Mouse (Mus musculus): ENCODE data around the gene Gli1. TPM values are rescaled to one million over a fixed set of nuclear protein-coding genes. Genes with fewer than 3 reads are reported as not detected.

The Gli1 gene
- polyA plus RNA-seq, 1 experiment from 2014 or later: 0.04 TPM

GRCm38 (mm10) chr10:127335271-127335670 is 6.5 kb downstream of the Gli1 start:
- Histone ChIP-seq H3K4me1 (ENCODE audit: insufficient read depth) (peaks cover 6% of the 10 kb centered on the region), H3K4me3 (ENCODE audit: low read depth, low read length) (no peak overlapping the region), H3K9ac (replicated peaks) (no peak overlapping the region), H3K9me3 (ENCODE audit: low read length) (no peaks in the 10 kb centered on the region), H3K4me2 (ENCODE audit: low read depth, low read length) (no peak overlapping the region), H3K36me3 (replicated peaks; ENCODE audit: insufficient read depth, low read length) (no peaks in the 10 kb centered on the region), H3K27ac (ENCODE audit: low read depth) (no peak overlapping the region), H3K27me3 (ENCODE audit: insufficient read depth, low read length) (peaks cover 24% of the 10 kb centered on the region)
- WGBS (ENCODE audit: insufficient replicate concordance): 45% methylated on average over 1 of the region's 1 CpGs
- DNase-seq: no peak
- ATAC-seq: no peak
- TF ChIP-seq CTCF (IDR thresholded peaks at IDR 0.05; ENCODE audit: low read depth) (no peak), EP300 (IDR thresholded peaks at IDR 0.05; ENCODE audit: low read depth) (no peak)

GRCm38 (mm10) chr10:127333152-127333551 is 8.6 kb downstream of the Gli1 start:
- H3K9ac ChIP-seq (replicated peaks): no peak overlapping the region
- H3K4me2 ChIP-seq (ENCODE audit: low read depth, low read length): no peak overlapping the region
- H3K4me3 ChIP-seq (ENCODE audit: low read depth, low read length): no peak overlapping the region
- DNase-seq: peak; percentile 17
- no peak for ATAC-seq
- H3K36me3 ChIP-seq (replicated peaks; ENCODE audit: insufficient read depth, low read length): no peaks in the 10 kb centered on the region
- H3K27me3 ChIP-seq (ENCODE audit: insufficient read depth, low read length): peaks cover 10% of the 10 kb centered on the region; the same call in 1 of the 2 replicates
- 56% methylated on average over 5 of the region's 5 CpGs for WGBS (ENCODE audit: insufficient replicate concordance)
- H3K27ac ChIP-seq (ENCODE audit: low read depth): no peak overlapping the region
- no peak for TF ChIP-seq EP300 (IDR thresholded peaks at IDR 0.05; ENCODE audit: low read depth)
- TF ChIP-seq CTCF (IDR thresholded peaks at IDR 0.05; ENCODE audit: low read depth): peak; percentile 64
- H3K9me3 ChIP-seq (ENCODE audit: low read length): no peaks in the 10 kb centered on the region
- H3K4me1 ChIP-seq (ENCODE audit: insufficient read depth): no peaks in the 10 kb centered on the region

DNA sequence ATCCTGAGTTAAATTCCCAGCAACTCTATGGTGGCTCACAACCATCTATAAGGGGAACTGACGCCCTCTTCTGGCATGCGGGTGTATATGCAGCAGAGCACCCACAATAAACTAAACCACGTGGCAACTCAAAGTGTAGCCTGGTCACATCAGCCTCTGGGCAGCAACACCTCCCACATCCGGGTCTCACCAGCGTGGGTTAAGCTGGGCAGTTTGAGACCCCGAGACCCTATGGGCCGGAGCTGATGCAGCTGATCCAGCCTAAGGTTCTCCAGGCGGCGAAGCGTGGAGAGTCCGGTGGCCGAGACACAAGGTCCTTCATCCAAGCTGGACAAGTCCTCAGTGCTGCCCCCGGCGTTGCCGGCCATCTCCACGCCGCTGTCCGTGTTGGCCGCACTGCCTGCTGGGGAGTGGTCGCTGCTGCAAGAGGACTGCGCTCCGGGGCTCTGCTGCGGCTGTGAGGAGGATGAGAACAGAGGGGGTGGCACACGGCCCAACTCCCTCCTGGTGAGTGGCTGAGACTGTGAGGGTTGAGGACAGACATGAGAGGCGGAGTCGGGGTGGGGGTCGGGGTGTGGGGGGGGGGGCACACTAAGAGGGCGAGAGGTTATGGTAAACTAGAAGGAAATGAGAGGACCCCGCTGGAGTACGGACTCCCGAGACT is 9.4 kb downstream of the Gli1 start:
- peaks cover 5% of the 10 kb centered on the region for H3K36me3 ChIP-seq (replicated peaks; ENCODE audit: insufficient read depth, low read length)
- no peak overlapping the region for H3K4me3 ChIP-seq (ENCODE audit: low read depth, low read length)
- 40% methylated on average over 30 of the region's 31 CpGs for WGBS (ENCODE audit: insufficient replicate concordance)
- no peaks in the 10 kb centered on the region for H3K9me3 ChIP-seq (ENCODE audit: low read length)
- TF ChIP-seq CTCF (IDR thresholded peaks at IDR 0.05; ENCODE audit: low read depth): peak; percentile 47
- TF ChIP-seq EP300 (IDR thresholded peaks at IDR 0.05; ENCODE audit: low read depth): no peak
- 0 out of 2 replicates have a peak, but pooled peaks have one; percentile 14 for ATAC-seq
- peak; percentile 15 for DNase-seq
- H3K4me2 ChIP-seq (ENCODE audit: low read depth, low read length): peak overlapping the region; percentile 13; the same call in 1 of the 2 replicates
- H3K27me3 ChIP-seq (ENCODE audit: insufficient read depth, low read length): 0 out of 2 replicates have a peak, but pooled peaks cover 5% of the 10 kb centered on the region
- no peak overlapping the region for H3K27ac ChIP-seq (ENCODE audit: low read depth)
- H3K9ac ChIP-seq (replicated peaks): no peak overlapping the region
- no peaks in the 10 kb centered on the region for H3K4me1 ChIP-seq (ENCODE audit: insufficient read depth)

DNA sequence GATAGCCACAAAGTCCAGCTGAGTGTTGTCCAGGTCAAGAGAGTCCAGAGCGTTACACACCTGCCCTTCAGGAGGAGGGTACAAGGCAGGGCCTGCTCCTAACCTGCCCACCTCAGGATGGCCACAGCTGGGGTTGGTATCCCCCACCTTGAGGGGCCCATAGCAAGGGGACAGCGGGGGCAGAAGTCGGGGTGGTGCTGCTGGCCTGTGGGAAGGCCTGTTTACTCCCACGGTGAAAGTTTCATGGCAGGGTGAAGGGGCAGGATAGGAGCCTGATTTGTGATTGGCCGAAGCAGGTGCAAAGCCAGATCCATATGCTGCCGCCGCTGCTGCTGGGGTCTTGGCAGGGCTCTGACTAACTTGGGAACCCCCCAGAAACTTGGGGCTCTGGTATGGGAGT is 11.6 kb downstream of the Gli1 start:
- peaks cover 5% of the 10 kb centered on the region for H3K36me3 ChIP-seq (replicated peaks; ENCODE audit: insufficient read depth, low read length)
- no peak overlapping the region for H3K4me3 ChIP-seq (ENCODE audit: low read depth, low read length)
- ATAC-seq: peak; percentile 39; the same call in 1 of the 2 replicates
- no peak for DNase-seq
- TF ChIP-seq CTCF (IDR thresholded peaks at IDR 0.05; ENCODE audit: low read depth) (no peak), EP300 (IDR thresholded peaks at IDR 0.05; ENCODE audit: low read depth) (no peak)
- no peak overlapping the region for H3K9ac ChIP-seq (replicated peaks)
- H3K4me1 ChIP-seq (ENCODE audit: insufficient read depth): peaks cover 18% of the 10 kb centered on the region
- no peak overlapping the region for H3K27ac ChIP-seq (ENCODE audit: low read depth)
- 75% methylated on average over 7 of the region's 7 CpGs for WGBS (ENCODE audit: insufficient replicate concordance)
- no peak overlapping the region for H3K4me2 ChIP-seq (ENCODE audit: low read depth, low read length)
- H3K9me3 ChIP-seq (ENCODE audit: low read length): no peaks in the 10 kb centered on the region
- H3K27me3 ChIP-seq (ENCODE audit: insufficient read depth, low read length): 0 out of 2 replicates have a peak, but pooled peaks cover 3% of the 10 kb centered on the region

GRCm38 (mm10) chr10:127327461-127328145 is 14.2 kb downstream of the Gli1 start:
- Histone ChIP-seq H3K9me3 (ENCODE audit: low read length) (no peaks in the 10 kb centered on the region), H3K9ac (replicated peaks) (no peak overlapping the region), H3K27me3 (ENCODE audit: insufficient read depth, low read length) (0 out of 2 replicates have a peak, but pooled peaks cover 3% of the 10 kb centered on the region), H3K27ac (ENCODE audit: low read depth) (no peak overlapping the region), H3K4me1 (ENCODE audit: insufficient read depth) (peaks cover 22% of the 10 kb centered on the region), H3K4me3 (ENCODE audit: low read depth, low read length) (no peak overlapping the region), H3K4me2 (ENCODE audit: low read depth, low read length) (no peak overlapping the region), H3K36me3 (replicated peaks; ENCODE audit: insufficient read depth, low read length) (peaks cover 5% of the 10 kb centered on the region)
- WGBS (ENCODE audit: insufficient replicate concordance): 75% methylated on average over 18 of the region's 18 CpGs
- no peak for DNase-seq
- TF ChIP-seq CTCF (IDR thresholded peaks at IDR 0.05; ENCODE audit: low read depth) (no peak), EP300 (IDR thresholded peaks at IDR 0.05; ENCODE audit: low read depth) (no peak)
- ATAC-seq: no peak

DNA sequence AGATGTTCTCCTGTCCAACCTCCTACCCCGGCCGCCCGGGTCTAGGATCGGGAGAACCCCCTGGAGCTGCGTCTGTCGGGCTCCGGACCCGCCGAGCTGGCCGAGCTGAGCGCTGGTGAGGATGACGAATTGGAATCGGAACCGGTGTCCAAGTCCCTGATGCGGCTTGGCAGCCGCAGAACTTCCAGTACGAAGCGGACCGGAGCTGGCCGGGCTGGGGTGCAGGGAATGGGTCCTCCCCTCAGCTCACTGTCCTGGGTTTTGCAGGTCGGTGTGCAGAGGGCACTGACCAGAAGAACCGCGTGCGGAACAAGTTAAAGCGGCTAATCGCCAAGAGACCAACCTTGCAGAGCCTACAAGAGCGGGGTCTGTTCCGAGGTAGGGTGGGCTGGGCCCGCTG is 14.9 kb downstream of the Gli1 start:
- Histone ChIP-seq H3K4me3 (ENCODE audit: low read depth, low read length) (peak overlapping the region; percentile 56), H3K4me2 (ENCODE audit: low read depth, low read length) (peak overlapping the region; percentile 91), H3K9me3 (ENCODE audit: low read length) (no peaks in the 10 kb centered on the region), H3K9ac (replicated peaks) (peak overlapping the region; percentile 66), H3K36me3 (replicated peaks; ENCODE audit: insufficient read depth, low read length) (peaks cover 5% of the 10 kb centered on the region), H3K27me3 (ENCODE audit: insufficient read depth, low read length) (no peaks in the 10 kb centered on the region), H3K4me1 (ENCODE audit: insufficient read depth) (peaks cover 22% of the 10 kb centered on the region), H3K27ac (ENCODE audit: low read depth) (no peak overlapping the region)
- ATAC-seq (no peak; the same call in 1 of the 2 replicates), DNase-seq (no peak)
- TF ChIP-seq EP300 (IDR thresholded peaks at IDR 0.05; ENCODE audit: low read depth): no peak
- no peak for TF ChIP-seq CTCF (IDR thresholded peaks at IDR 0.05; ENCODE audit: low read depth)
- 35% methylated on average over 29 of the region's 29 CpGs for WGBS (ENCODE audit: insufficient replicate concordance)

All from liver, postnatal 0 days (tissue).